Mouse (Mus musculus) pancreas, adult 10 weeks (tissue): ENCODE data around the gene Arg1. TPM values are rescaled to one million over a fixed set of nuclear protein-coding genes. Genes with fewer than 3 reads are reported as not detected.

Experiments used
- polyA plus RNA-seq: library from polyadenylated mRNA; stranded (reverse); fragments of 350-450 nt; fragmentation: Illumina TruSeq; extraction: RNeasy Lipid Tissue Mini Kit (QIAGEN cat#74804); gene quantifications from one replicate; pipeline ENCODE4 v1.2.3, GENCODE M21; 2015; ENCODE audit warnings: low read depth, low replicate concordance; ENCODE audit not compliant: insufficient read depth

The Arg1 gene
- 3.8 TPM for polyA plus RNA-seq

GRCm38 (mm10) chr10:24926962-24927720 lies at the start of gene Arg1:
Gene Arg1, minus strand, starts transcription at chr10:24927484.

GRCm38 (mm10) chr10:24869760-24870290 lies 57.5 kb downstream of the Arg1 start, which contains the start of gene Med23:
Gene Med23, plus strand, starts transcription at chr10:24869986.

Other genes with a start within 250 kb of the Arg1 start
- gene Enpp1, start 215.3 kb downstream of the Arg1 start, polyA plus RNA-seq = 1.4 TPM
- 1.7 TPM for gene Enpp3, start 84.7 kb downstream of the Arg1 start, polyA plus RNA-seq
- gene Med23, start 57.5 kb downstream of the Arg1 start, polyA plus RNA-seq = 3.4 TPM